Mouse (Mus musculus) intestine, embryonic 15.5 days (tissue): ENCODE measurements around the gene Tbcel. TPM values are rescaled to one million over a fixed set of nuclear protein-coding genes. Genes with fewer than 3 reads are reported as not detected.

Source experiments
- ATAC-seq: fragments of 200-750 bp; cut with Nextera tagmentation; 2 replicates; pipeline ENCODE4 v1.8.0; 2017; ENCODE audit warnings: moderate TSS enrichment, moderate library complexity
- H3K27ac ChIP-seq: fragments of 300-500 bp; sonication (generic); 2 replicates; pipeline ENCODE4 v1.5.1; 2015; ENCODE audit warnings: mild to moderate bottlenecking, inconsistent platforms
- H3K27me3 ChIP-seq: fragments of 300-500 bp; sonication (generic); replicated peaks from 2 replicates; pipeline ENCODE4 v1.6.1; 2015; ENCODE audit warnings: inconsistent platforms
- H3K36me3 ChIP-seq: fragments of 300-500 bp; sonication (generic); 2 replicates; pipeline ENCODE4 v1.6.1; 2015; ENCODE audit warnings: inconsistent platforms
- H3K4me1 ChIP-seq: fragments of 300-500 bp; sonication (generic); replicated peaks from 2 replicates; pipeline ENCODE4 v1.6.1; 2015; ENCODE audit warnings: inconsistent platforms
- H3K4me2 ChIP-seq: fragments of 300-500 bp; sonication (generic); replicated peaks from 2 replicates; pipeline ENCODE4 v1.6.1; 2015; ENCODE audit warnings: mild to moderate bottlenecking, inconsistent platforms
- H3K4me3 ChIP-seq: fragments of 300-500 bp; sonication (generic); replicated peaks from 2 replicates; pipeline ENCODE4 v1.5.1; 2015; ENCODE audit warnings: inconsistent platforms
- H3K9ac ChIP-seq: fragments of 300-500 bp; sonication (generic); 2 replicates; pipeline ENCODE4 v1.6.1; 2015; ENCODE audit warnings: inconsistent platforms
- H3K9me3 ChIP-seq: fragments of 300-500 bp; sonication (generic); 2 replicates; pipeline ENCODE4 v1.6.1; 2016; ENCODE audit warnings: inconsistent platforms
- WGBS: fragments of 180-500 bp; shearing (Covaris S2); methylation state at CpG from one replicate; pipeline ENCODE4 v1.1.7; 2015; 5-methylcytosine and 5-hydroxymethylcytosine counted together
- polyA plus RNA-seq: library from polyadenylated mRNA; unstranded; fragments of >200 nt; fragmentation: Nextera tagmentation; extraction: Ambion mirVana; gene quantifications from 2 replicates; pipeline ENCODE4 v1.2.1, GENCODE M21; 2015

Tbcel gene
- polyA plus RNA-seq, 1 experiment from 2014 or later, result 4.5 TPM

DNA sequence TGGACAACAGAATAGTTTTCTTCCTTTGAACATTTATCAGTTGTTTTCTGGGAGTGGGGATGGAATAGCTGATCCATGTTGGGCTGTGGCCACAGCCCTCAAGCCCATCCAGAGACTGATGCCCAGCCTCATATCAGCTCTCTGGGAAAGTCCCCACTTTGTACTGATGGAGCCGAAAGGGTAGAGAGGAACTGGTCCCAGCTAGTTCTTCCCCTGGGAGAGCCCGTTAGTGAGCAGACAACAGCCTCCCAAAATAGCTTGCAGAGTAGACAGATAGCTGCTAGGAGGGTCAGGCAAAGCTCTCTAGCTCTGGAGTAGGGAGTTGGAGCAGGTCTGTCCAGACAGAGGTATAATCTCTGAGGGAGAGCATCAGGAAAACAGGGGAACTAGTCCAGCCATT lies 111.5 kb downstream of the Tbcel start:
- H3K4me1 ChIP-seq, result no peaks in the 10 kb centered on the region
- H3K27me3 ChIP-seq, result no peaks in the 10 kb centered on the region
- H3K4me2 ChIP-seq, result no peak overlapping the region
- H3K9me3 ChIP-seq, result no peaks in the 10 kb centered on the region
- no peaks in the 10 kb centered on the region for H3K36me3 ChIP-seq
- H3K27ac ChIP-seq, result no peak overlapping the region
- ATAC-seq, result no peak
- H3K9ac ChIP-seq, result no peak overlapping the region
- H3K4me3 ChIP-seq, result no peak overlapping the region
- WGBS, result 59% methylated on average over 2 of the region's 2 CpGs

- Histone ChIP-seq H3K9me3 (no peaks in the 10 kb centered on the region), H3K4me2 (no peak overlapping the region), H3K4me1 (no peaks in the 10 kb centered on the region), H3K36me3 (no peaks in the 10 kb centered on the region), H3K27ac (no peak overlapping the region), H3K27me3 (no peaks in the 10 kb centered on the region), H3K4me3 (no peak overlapping the region), H3K9ac (no peak overlapping the region)
- ATAC-seq, result no peak
- 82% methylated on average over 6 of the region's 6 CpGs for WGBS
Measured at GRCm38 (mm10) chr9:42394903-42395302, 112.7 kb downstream of the Tbcel start.

DNA sequence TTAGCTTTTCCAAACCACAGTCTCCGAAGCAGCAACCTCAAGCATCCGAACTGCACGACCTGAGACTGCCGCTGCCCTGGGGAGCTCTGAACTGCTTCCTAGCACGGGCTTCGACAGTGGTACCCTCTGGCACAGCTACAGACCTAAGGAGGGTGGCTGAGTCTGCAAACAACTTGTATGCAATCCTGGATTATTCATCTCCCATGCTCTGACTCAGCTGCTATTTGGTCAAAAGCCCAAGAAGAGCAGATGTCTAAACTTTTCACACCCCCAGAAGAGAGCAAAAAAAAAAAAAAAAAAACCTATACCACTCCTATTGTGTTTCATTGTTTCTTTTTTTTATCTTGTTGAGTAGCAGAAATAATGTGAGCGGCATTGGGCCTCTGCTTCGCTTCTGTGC lies 113.3 kb downstream of the Tbcel start:
- H3K4me2 ChIP-seq, result no peak overlapping the region
- ATAC-seq, result no peak
- H3K4me3 ChIP-seq, result no peak overlapping the region
- H3K9ac ChIP-seq, result no peak overlapping the region
- no peak overlapping the region for H3K27ac ChIP-seq
- 87% methylated on average over 8 of the region's 8 CpGs for WGBS
- H3K4me1 ChIP-seq, result no peaks in the 10 kb centered on the region
- no peaks in the 10 kb centered on the region for H3K9me3 ChIP-seq
- no peaks in the 10 kb centered on the region for H3K27me3 ChIP-seq
- H3K36me3 ChIP-seq, result no peaks in the 10 kb centered on the region

DNA sequence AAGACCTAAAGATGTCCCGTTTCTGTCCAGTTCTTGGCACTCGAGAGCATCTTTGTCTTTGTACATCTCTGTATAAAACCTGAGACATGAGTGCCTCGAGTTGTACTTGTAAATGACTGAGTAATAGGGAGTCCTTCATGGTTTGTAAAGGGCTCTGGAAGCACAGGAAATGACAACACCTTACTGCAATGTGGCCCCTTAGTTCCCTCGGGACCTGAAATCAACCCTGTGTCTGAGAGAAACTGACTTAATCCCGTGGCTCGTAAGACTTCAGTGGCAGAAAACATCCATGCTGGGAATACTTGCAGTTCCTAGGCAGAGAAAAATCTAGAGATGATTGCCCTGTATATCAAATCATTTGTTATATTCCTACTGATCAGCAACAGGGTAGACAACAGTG lies 114.7 kb downstream of the Tbcel start:
- H3K36me3 ChIP-seq, result no peaks in the 10 kb centered on the region
- H3K4me3 ChIP-seq, result no peak overlapping the region
- 55% methylated on average over 6 of the region's 6 CpGs for WGBS
- no peaks in the 10 kb centered on the region for H3K4me1 ChIP-seq
- H3K4me2 ChIP-seq, result no peak overlapping the region
- no peaks in the 10 kb centered on the region for H3K9me3 ChIP-seq
- no peaks in the 10 kb centered on the region for H3K27me3 ChIP-seq
- no peak overlapping the region for H3K9ac ChIP-seq
- no peak for ATAC-seq
- no peak overlapping the region for H3K27ac ChIP-seq

- Histone ChIP-seq H3K9me3 (no peaks in the 10 kb centered on the region), H3K27ac (no peak overlapping the region), H3K27me3 (no peaks in the 10 kb centered on the region), H3K4me1 (no peaks in the 10 kb centered on the region), H3K4me2 (no peak overlapping the region), H3K9ac (no peak overlapping the region), H3K36me3 (no peaks in the 10 kb centered on the region), H3K4me3 (no peak overlapping the region)
- no peak for ATAC-seq
- 54% methylated on average over 4 of the region's 4 CpGs for WGBS
Measured at GRCm38 (mm10) chr9:42388490-42388889, 119.1 kb downstream of the Tbcel start.

- Histone ChIP-seq H3K4me3 (no peak overlapping the region), H3K9me3 (no peaks in the 10 kb centered on the region), H3K27me3 (no peaks in the 10 kb centered on the region), H3K36me3 (no peaks in the 10 kb centered on the region), H3K27ac (no peak overlapping the region), H3K4me1 (no peaks in the 10 kb centered on the region), H3K9ac (no peak overlapping the region), H3K4me2 (no peak overlapping the region)
- WGBS, result 72% methylated on average over 8 of the region's 8 CpGs
- no peak for ATAC-seq
Measured at GRCm38 (mm10) chr9:42387038-42387437, 120.6 kb downstream of the Tbcel start.

DNA sequence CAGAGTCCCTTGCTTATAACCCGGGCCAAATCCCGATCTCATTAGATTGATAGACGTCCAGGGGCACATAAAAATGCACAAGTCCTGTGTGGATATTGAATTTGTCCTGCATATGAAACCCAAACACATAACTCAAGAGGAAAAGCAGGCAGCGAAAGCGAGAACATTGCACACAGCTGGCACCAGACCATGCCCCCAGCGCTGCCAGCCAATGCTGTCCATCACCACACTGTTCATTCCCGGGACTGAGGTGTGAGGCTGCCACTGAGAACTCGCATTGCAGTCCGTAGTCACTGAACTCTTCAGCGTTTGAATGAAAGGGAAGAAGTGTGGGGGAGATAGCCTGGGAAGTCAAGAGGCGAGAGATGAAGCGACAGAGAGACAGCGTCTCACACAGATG lies 122.0 kb downstream of the Tbcel start:
- H3K27ac ChIP-seq, result no peak overlapping the region
- no peak overlapping the region for H3K4me2 ChIP-seq
- H3K36me3 ChIP-seq, result no peaks in the 10 kb centered on the region
- no peaks in the 10 kb centered on the region for H3K9me3 ChIP-seq
- H3K4me1 ChIP-seq, result no peaks in the 10 kb centered on the region
- H3K4me3 ChIP-seq, result no peak overlapping the region
- no peak for ATAC-seq
- no peak overlapping the region for H3K9ac ChIP-seq
- no peaks in the 10 kb centered on the region for H3K27me3 ChIP-seq
- 81% methylated on average over 13 of the region's 13 CpGs for WGBS

GRCm38 (mm10) chr9:42382628-42383347 lies 124.8 kb downstream of the Tbcel start:
- Histone ChIP-seq H3K27ac (no peak overlapping the region), H3K27me3 (no peaks in the 10 kb centered on the region), H3K4me1 (no peaks in the 10 kb centered on the region), H3K9ac (no peak overlapping the region), H3K9me3 (no peaks in the 10 kb centered on the region), H3K4me2 (no peak overlapping the region), H3K36me3 (no peaks in the 10 kb centered on the region), H3K4me3 (no peak overlapping the region)
- WGBS, result 88% methylated on average over 8 of the region's 8 CpGs
- no peak for ATAC-seq

GRCm38 (mm10) chr9:42382063-42382462 lies 125.5 kb downstream of the Tbcel start:
- Histone ChIP-seq H3K36me3 (no peaks in the 10 kb centered on the region), H3K4me2 (no peak overlapping the region), H3K9ac (no peak overlapping the region), H3K4me3 (no peak overlapping the region), H3K9me3 (no peaks in the 10 kb centered on the region), H3K27ac (no peak overlapping the region), H3K27me3 (no peaks in the 10 kb centered on the region), H3K4me1 (no peaks in the 10 kb centered on the region)
- 86% methylated on average over 5 of the region's 5 CpGs for WGBS
- ATAC-seq, result no peak

GRCm38 (mm10) chr9:42378071-42378470 lies 129.5 kb downstream of the Tbcel start:
- WGBS, result 89% methylated on average over 4 of the region's 4 CpGs
- Histone ChIP-seq H3K9ac (no peak overlapping the region), H3K27ac (no peak overlapping the region), H3K27me3 (no peaks in the 10 kb centered on the region), H3K36me3 (no peaks in the 10 kb centered on the region), H3K9me3 (no peaks in the 10 kb centered on the region), H3K4me2 (no peak overlapping the region), H3K4me3 (no peak overlapping the region), H3K4me1 (no peaks in the 10 kb centered on the region)
- no peak for ATAC-seq

DNA sequence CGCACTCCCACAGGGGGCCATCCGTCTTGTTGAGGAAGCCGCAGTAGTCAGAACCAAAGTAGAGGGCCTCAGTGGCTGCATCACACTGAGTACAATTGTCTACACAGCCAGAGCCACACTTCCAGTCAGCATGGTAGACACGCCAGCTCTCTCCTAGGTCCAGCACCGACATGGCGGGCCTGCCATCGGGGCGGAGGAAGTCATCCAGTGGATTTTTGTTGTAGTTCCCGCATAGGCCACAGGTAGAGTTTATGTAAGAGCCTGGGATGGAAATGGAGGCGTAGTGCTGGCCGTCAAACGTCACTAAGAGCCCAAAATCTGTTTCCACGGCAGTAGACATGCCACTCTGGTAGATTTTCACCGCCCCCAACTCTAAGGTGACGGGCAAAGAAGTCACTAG lies 130.0 kb downstream of the Tbcel start:
- no peak overlapping the region for H3K27ac ChIP-seq
- H3K9ac ChIP-seq, result no peak overlapping the region
- WGBS, result 93% methylated on average over 15 of the region's 15 CpGs
- no peaks in the 10 kb centered on the region for H3K36me3 ChIP-seq
- no peaks in the 10 kb centered on the region for H3K27me3 ChIP-seq
- no peak for ATAC-seq
- no peaks in the 10 kb centered on the region for H3K4me1 ChIP-seq
- no peak overlapping the region for H3K4me2 ChIP-seq
- H3K9me3 ChIP-seq, result no peaks in the 10 kb centered on the region
- H3K4me3 ChIP-seq, result no peak overlapping the region

- 67% methylated on average over 6 of the region's 6 CpGs for WGBS
- Histone ChIP-seq H3K4me2 (no peak overlapping the region), H3K27ac (no peak overlapping the region), H3K9me3 (no peaks in the 10 kb centered on the region), H3K36me3 (no peaks in the 10 kb centered on the region), H3K4me1 (no peaks in the 10 kb centered on the region), H3K27me3 (no peaks in the 10 kb centered on the region), H3K4me3 (no peak overlapping the region), H3K9ac (no peak overlapping the region)
- no peak for ATAC-seq
Measured at GRCm38 (mm10) chr9:42371670-42372368, 135.8 kb downstream of the Tbcel start.
